Mouse (Mus musculus): ENCODE data around the gene Nol12.

Gene Nol12

GRCm38 (mm10) chr15:78916052-78916826 is 18.5 kb upstream of the Nol12 start:
- DNase-seq (ENCODE audit: low read depth, low spot score), result no peak

- DNase-seq (ENCODE audit: low read depth, low spot score), result no peak
These were observed 16.6 kb upstream of the Nol12 start for GRCm38 (mm10) chr15:78918126-78918525.

DNA sequence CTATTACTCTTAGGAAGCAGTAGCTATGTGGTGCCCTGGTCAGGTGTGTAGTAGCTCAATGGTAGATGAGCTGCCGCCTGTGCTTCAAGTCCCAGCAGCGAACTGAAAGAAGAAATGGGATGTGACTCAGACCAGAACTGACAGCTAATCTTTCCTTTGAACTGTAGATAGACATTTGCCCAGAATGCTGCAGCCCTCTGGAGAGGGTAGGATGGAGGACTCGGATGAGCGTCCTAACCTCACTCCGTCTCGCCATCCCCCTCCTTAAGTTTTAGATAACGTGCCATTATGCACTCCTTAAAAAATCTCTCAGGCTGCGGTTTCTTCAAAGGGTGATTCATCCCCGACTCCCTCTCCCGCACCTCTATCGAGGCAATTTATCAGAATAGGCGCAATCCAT is 14.8 kb upstream of the Nol12 start:
- no peak for DNase-seq (ENCODE audit: low read depth, low spot score)

DNA sequence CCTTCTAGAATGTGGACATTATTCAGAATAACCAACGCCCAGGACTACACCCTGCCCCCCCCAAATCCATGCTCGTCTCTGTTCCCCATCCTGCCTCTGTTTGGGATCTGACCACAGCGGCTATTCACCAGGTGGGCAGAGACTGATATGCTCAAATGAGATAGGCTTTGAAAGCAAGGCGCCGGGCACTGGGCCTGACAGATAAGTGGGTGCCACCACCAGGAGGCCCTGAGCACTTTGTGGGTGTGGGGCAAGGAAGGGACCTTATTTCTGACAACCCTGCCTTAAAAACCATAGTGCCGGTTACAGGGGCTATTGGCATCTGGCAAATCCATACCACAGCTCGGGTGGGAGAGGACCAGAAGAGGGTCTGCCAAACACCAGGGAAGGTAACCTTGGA is 12.0 kb upstream of the Nol12 start:
- DNase-seq (ENCODE audit: low read depth, low spot score), result no peak

GRCm38 (mm10) chr15:78923585-78923984 is 11.1 kb upstream of the Nol12 start:
- no peak for DNase-seq (ENCODE audit: low read depth, low spot score)

GRCm38 (mm10) chr15:78925129-78925528 is 9.6 kb upstream of the Nol12 start:
- no peak for DNase-seq (ENCODE audit: low read depth, low spot score)

DNA sequence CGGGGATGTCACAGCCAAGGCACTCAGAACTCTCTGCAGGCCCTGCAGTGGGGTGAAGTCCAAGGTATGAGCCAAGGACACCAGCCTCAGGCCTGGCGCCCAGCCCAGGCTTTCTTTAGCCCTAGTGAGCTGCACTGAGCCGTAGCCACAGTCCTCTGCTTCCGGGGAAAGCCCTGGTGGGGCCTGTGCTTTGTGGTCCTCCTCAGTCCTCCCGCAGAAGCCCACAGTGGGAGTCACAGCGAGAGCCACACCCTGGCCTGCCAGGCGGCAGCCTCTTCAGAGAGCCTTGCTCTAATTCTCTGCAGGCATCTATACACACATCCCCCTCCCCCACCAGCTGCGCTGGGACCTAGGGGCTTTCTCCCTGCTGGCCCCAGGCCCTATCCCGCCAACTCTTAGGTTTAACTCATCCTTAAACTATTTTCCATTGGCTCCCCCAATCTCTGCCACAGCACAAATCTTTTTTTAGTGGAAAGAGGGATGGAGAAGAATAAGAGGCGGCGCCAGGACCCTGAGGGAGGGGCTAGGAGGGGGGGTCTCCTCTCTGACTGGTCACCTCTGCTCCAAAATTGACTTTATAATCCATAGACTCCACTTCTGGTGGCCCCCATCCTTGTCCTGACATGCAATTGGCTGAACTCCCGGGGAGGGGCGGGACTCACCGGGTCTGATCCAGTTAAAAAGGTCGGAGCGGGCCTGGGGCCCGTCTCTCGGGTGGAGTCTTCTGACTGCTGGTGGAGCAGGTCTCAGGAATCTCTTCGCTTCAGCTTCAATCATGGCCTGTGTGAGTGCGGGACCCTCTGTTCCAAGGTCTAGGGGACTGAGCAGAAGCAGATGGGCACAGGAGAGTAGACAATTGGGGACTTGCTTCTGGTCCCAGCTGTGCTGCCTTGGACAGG is 8.5 kb upstream of the Nol12 start, which contains the start of gene Lgals1:
Gene Lgals1, plus strand, starts transcription at position 705 of the 899 bp plus-strand sequence.
- no peak for DNase-seq (ENCODE audit: low read depth, low spot score)

DNA sequence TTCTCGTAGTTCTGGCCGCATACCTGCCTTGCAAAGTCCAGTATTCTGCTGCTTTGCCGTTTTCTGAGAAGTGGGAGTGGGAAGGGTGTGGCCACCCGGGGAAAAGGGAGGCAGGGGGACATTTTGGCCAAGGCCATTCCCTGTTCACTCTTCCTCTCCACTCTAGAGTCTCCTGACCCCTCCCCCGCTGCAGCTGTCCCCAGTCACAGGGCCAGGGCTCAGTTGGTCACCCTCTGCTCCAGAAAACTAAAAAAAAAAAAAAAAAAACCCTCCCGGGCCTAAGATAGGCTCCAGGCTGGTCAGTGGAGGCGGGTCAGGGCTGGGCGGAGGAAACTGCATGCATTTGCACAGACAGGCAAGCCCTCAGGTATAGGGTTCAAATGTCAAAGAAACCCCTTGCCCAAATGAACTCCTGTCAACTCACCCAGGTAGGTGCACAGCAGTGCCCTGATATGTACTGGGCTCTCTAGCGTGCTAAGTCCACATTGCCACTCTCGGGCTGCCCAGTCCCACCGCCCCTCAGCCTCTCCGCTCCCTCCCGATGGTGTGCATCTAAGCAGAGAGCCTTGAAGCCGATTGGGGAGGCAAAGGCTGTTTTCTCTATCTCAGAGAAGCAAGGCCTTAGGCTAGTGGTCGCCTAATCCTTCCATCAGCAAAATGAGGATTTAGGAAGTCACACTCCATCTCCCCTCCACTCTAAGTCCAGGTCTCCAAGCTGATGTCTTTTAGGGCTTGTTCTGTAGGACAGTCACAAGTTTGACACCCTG is 7.5 kb upstream of the Nol12 start:
- no peak for DNase-seq (ENCODE audit: low read depth, low spot score)

DNA sequence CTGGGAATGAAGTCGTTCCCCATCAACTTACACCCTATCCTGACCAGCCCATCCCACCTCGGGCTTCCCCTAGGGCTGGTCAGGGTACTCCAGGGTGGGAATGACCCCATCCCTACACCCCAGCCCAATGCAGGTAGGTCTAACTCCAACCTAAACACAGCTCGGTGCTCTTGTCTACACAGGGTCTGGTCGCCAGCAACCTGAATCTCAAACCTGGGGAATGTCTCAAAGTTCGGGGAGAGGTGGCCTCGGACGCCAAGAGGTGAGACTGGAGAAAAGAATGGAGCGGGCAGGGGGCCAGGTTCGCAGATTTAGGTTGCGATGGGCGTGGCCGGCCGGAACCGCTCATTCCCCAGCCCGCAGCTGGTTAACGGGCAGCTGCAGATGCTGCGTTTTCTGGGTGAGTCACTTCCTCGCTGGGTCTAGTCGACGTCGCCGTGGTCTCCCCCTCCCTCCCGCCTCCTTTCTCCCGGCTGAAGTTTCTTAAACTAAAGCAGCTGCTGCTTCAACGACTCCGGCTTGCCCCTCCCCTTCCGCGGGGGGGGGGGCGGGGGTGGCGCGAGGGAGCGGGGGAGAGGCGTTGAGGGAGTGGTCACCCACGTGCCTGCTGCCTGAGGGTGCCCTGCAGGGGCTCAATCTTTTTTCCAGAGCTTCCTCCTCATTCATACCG is 6.8 kb upstream of the Nol12 start:
- no peak for DNase-seq (ENCODE audit: low read depth, low spot score)

DNA sequence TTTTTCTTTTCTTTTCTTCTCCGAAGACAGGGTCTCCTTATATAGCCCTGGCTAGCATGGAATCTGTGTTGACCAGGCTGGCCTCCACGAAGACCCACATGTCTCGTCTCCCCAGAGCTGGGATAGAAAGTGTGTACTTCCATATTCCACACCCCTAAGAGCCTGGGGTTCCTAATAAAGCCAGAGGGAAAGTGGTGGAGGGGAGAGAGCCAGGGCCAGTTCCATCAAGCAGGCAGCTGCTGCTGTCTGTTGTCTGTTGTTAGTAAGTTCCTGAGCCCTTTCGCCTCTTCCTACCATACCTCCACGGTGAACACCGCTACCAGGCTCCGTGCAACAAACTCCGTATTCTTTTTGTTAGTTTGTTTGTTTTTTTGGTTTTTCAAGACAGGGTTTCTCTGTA is 6.2 kb upstream of the Nol12 start:
- no peak for DNase-seq (ENCODE audit: low read depth, low spot score)

- no peak for DNase-seq (ENCODE audit: low read depth, low spot score)
These were observed 4.5 kb upstream of the Nol12 start for GRCm38 (mm10) chr15:78930192-78930706.

DNA sequence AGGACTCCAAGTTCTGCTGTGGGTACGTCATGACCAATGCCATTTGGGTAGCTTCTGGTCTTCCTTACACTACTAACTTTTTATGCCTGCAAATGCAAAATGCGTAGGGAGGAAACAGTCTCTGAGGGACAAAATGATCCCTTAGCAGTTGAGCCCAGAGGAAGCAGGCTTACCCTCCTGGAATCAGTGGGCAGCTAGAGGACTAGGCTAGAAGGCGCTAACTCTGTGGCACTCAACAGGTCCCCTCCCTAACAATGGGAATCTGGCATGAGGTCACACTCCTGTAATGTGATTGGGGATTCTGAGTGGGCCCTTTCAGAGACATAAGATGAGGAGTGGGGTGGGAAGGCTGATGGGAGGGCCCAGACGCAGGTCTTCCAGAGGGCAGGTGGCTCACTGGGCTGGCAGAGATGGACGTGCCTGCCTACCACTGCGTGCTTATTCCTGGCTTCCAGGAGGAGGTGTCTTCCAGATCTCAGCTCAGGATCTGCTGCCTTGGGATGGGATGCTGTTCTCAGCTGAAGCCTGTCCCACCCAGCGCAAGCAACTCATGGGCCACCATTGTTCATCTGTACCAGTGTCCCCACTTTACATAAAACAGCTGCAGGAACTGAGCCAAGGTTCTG is 3.8 kb upstream of the Nol12 start:
- DNase-seq (ENCODE audit: low read depth, low spot score), result no peak

DNA sequence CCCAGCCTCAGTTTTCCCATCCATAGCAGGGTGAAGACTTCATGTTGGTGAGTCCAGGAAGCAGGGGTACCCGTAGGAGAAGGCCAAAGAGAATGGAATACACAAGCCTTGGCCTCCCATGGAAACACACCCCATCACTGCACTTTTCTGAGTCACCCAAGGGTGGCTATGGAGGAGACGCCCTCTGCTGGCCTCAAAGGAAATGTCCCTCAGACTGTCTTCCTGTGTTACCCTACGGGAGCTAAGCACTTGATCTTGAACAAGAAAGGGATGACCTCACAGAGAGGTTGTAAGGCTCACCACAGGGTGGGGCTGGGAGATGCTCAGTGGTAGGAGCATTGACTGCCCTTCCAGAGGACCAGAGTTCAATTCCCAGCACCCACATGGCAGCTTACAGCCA is 3.2 kb upstream of the Nol12 start:
- no peak for DNase-seq (ENCODE audit: low read depth, low spot score)

- DNase-seq (ENCODE audit: low read depth, low spot score), result no peak
These were observed 1.7 kb downstream of the Nol12 start for GRCm38 (mm10) chr15:78936403-78936802.

GRCm38 (mm10) chr15:78937311-78937710 is 2.6 kb downstream of the Nol12 start:
- DNase-seq (ENCODE audit: low read depth, low spot score), result no peak

- no peak for DNase-seq (ENCODE audit: low read depth, low spot score)
These were observed 3.2 kb downstream of the Nol12 start for GRCm38 (mm10) chr15:78937963-78938362.

GRCm38 (mm10) chr15:78940325-78940724 is 5.6 kb downstream of the Nol12 start:
- DNase-seq (ENCODE audit: low read depth, low spot score), result no peak

- no peak for DNase-seq (ENCODE audit: low read depth, low spot score)
These were observed 7.9 kb downstream of the Nol12 start for GRCm38 (mm10) chr15:78942663-78943062.

DNA sequence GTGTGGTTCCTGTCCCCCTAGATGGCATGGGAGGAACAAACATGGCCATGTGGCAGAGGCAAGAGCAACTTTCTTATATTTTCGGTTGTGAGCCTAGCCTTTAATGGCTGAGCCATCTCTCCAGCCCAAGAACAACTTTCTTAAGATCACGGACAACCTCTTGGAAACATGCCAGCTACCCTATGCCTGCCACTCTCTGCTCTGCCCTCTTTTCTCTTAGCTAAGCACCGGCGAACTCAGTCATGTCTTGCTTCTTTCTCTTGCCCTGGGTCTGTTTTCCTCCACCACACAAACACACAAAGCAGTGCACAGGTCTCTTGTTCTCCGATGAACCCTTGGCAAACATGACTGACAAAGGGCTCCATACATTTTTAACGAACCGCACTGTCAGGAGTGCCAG is 11.5 kb downstream of the Nol12 start:
- DNase-seq (ENCODE audit: low read depth, low spot score), result no peak

GRCm38 (mm10) chr15:78947657-78948056 is 12.9 kb downstream of the Nol12 start, which contains the start of gene Triobp:
TSS of gene Triobp (plus strand) at chr15:78947724.
- no peak for DNase-seq (ENCODE audit: low read depth, low spot score)
